Mouse (Mus musculus): ENCODE results near the gene Klhl29.

The Klhl29 gene

GRCm38 (mm10) chr12:5122972-5123371 lies 252.5 kb downstream of the Klhl29 start:
- no peak for DNase-seq (ENCODE audit: low spot score)

- no peak for DNase-seq (ENCODE audit: low spot score)
Measured at GRCm38 (mm10) chr12:5120249-5120648, 255.2 kb downstream of the Klhl29 start.

- DNase-seq (ENCODE audit: low spot score): peak; percentile 79
Measured at GRCm38 (mm10) chr12:5119726-5120125, 255.8 kb downstream of the Klhl29 start.

- no peak for DNase-seq (ENCODE audit: low spot score)
Measured at GRCm38 (mm10) chr12:5119286-5119685, 256.2 kb downstream of the Klhl29 start.

GRCm38 (mm10) chr12:5116605-5117004 lies 258.9 kb downstream of the Klhl29 start:
- no peak for DNase-seq (ENCODE audit: low spot score)

GRCm38 (mm10) chr12:5114631-5115030 lies 260.9 kb downstream of the Klhl29 start:
- DNase-seq (ENCODE audit: low spot score): no peak

GRCm38 (mm10) chr12:5111343-5111742 lies 264.1 kb downstream of the Klhl29 start:
- DNase-seq (ENCODE audit: low spot score): no peak

- DNase-seq (ENCODE audit: low spot score): no peak
Measured at GRCm38 (mm10) chr12:5108613-5109012, 266.9 kb downstream of the Klhl29 start.

GRCm38 (mm10) chr12:5107795-5108194 lies 267.7 kb downstream of the Klhl29 start:
- no peak for DNase-seq (ENCODE audit: low spot score)

- DNase-seq (ENCODE audit: low spot score): no peak
Measured at GRCm38 (mm10) chr12:5104422-5105052, 270.9 kb downstream of the Klhl29 start.

- no peak for DNase-seq (ENCODE audit: low spot score)
Measured at GRCm38 (mm10) chr12:5101411-5102024, 274.0 kb downstream of the Klhl29 start.

GRCm38 (mm10) chr12:5099572-5099971 lies 275.9 kb downstream of the Klhl29 start:
- no peak for DNase-seq (ENCODE audit: low spot score)

GRCm38 (mm10) chr12:5088639-5089038 lies 286.8 kb downstream of the Klhl29 start:
- DNase-seq (ENCODE audit: low spot score): no peak

- no peak for DNase-seq (ENCODE audit: low spot score)
Measured at GRCm38 (mm10) chr12:5087787-5088519, 287.5 kb downstream of the Klhl29 start.

- no peak for DNase-seq (ENCODE audit: low spot score)
Measured at GRCm38 (mm10) chr12:5084714-5085113, 290.8 kb downstream of the Klhl29 start.

- DNase-seq (ENCODE audit: low spot score): no peak
Measured at GRCm38 (mm10) chr12:5081480-5081879, 294.0 kb downstream of the Klhl29 start.

- no peak for DNase-seq (ENCODE audit: low spot score)
Measured at GRCm38 (mm10) chr12:5073191-5073590, 302.3 kb downstream of the Klhl29 start.

GRCm38 (mm10) chr12:5070131-5070530 lies 305.4 kb downstream of the Klhl29 start:
- DNase-seq (ENCODE audit: low spot score): no peak

GRCm38 (mm10) chr12:5067590-5067989 lies 307.9 kb downstream of the Klhl29 start:
- no peak for DNase-seq (ENCODE audit: low spot score)

- DNase-seq (ENCODE audit: low spot score): no peak
Measured at GRCm38 (mm10) chr12:5048104-5048503, 327.4 kb downstream of the Klhl29 start.

GRCm38 (mm10) chr12:5044141-5044540 lies 331.3 kb downstream of the Klhl29 start:
- DNase-seq (ENCODE audit: low spot score): no peak

GRCm38 (mm10) chr12:5038008-5038407 lies 337.5 kb downstream of the Klhl29 start:
- no peak for DNase-seq (ENCODE audit: low spot score)

GRCm38 (mm10) chr12:5029035-5029434 lies 346.4 kb downstream of the Klhl29 start:
- no peak for DNase-seq (ENCODE audit: low spot score)
